Mouse (Mus musculus): Measurements from ENCODE around the gene Stau1. TPM values are rescaled to one million over a fixed set of nuclear protein-coding genes. Genes with fewer than 3 reads are reported as not detected.

Stau1 gene
- polyA plus RNA-seq (2015; fragmentation: Nextera tagmentation; extraction: Ambion mirVana): 50.9 and 57.6 TPM in 2 replicates

DNA sequence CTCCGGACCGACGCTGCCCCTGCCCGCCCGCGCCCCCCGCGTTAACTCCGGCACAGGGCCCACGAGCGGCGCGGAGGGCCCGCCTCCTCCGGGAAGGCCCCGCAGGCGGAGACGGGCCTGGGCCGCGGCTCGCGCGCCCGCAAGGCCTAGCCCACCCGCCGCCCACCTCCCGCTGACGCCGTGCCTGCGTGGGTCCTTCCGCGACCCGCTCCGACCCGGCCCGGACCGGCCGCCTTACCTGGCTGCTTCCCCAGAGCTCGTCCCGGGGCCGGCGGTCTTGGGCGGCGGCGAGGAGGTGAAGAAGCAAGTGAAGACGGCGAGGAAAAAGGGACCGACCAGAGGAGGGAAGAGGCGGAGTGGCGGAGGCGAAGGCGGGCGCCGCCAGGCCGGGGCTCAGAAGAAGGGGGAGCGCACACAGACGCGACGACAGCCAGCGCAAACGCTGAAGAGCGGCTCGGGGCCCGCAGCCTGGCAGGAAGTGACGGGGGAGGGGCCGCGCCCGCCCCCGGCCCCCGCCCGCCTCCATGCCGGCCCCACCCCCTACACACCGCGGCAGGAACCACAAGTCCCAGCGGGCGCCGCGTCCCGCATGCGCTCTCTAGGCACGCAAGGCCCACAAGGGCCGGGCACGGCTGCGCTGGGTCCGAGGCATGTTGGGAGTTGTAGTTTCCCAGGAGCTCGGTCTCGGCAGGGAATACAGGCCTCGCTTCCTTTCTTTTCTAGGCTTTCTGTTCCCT is at the start of gene Stau1:
Gene Stau1 (minus strand): TSS at position 504 of the 737 bp plus-strand sequence.
- WGBS: 0% methylated on average over 72 of the region's 88 CpGs
- ATAC-seq (replicated peaks; ENCODE audit: insufficient number of reproducible peaks, insufficient read depth, low FRiP score, low read depth): peak; percentile 100

DNA sequence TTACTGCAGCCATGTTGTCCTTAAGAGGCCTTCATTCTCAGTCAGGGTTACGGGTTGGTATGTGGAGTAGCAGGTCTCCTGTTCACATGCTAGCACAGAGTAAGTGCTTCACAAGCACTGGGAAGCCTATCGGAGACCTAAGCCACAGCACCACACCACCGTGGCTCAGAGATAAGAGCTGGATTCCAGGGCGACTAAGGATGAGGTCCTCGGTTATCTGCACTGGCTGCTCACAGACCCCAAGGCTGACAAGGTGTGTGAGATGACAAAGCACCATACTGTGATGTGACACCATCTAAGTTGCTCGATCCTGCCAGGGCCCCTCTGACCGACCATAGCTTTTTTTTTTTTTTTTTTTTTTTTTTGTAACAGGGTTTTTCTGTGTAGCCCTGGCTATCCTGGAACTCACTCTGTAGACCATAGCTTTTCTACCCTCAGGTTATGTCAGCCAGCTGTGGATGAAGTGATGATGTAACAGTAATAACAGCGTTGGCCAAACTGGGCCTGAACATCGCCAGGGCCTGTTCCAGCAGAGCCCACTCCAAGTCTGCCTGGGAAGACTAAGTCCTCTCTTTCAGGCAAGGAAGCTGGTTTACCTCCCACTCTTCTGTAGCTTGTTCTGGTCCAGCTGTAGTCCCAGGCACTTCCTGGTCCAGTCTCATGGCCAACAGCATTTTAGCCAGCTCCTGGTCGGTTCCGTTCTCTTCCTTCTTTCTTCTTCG is 47.5 kb upstream of the Stau1 start:
- no peak; the same call in 1 of the 2 replicates for ATAC-seq (replicated peaks; ENCODE audit: insufficient number of reproducible peaks, insufficient read depth, low FRiP score, low read depth)
- Histone ChIP-seq H3K9me3 (replicated peaks) (no peaks in the 10 kb centered on the region), H3K27ac (no peak overlapping the region), H3K4me1 (replicated peaks) (peaks cover 9% of the 10 kb centered on the region), H3K4me2 (no peak overlapping the region), H3K27me3 (no peaks in the 10 kb centered on the region), H3K9ac (no peak overlapping the region), H3K36me3 (peaks cover 95% of the 10 kb centered on the region), H3K4me3 (no peak overlapping the region)
- 67% methylated on average over 12 of the region's 12 CpGs for WGBS

More for the DNA sequence above, at the start of gene Stau1:
- Histone ChIP-seq H3K36me3 (no peaks in the 10 kb centered on the region), H3K4me1 (replicated peaks) (peaks cover 37% of the 10 kb centered on the region), H3K9ac (peak within 1 kb of the TSS; percentile 99), H3K27me3 (no peaks in the 10 kb centered on the region), H3K9me3 (replicated peaks) (no peaks in the 10 kb centered on the region), H3K4me2 (peak within 1 kb of the TSS; percentile 82), H3K4me3 (peak within 1 kb of the TSS; percentile 98), H3K27ac (peak within 1 kb of the TSS; percentile 98)

- H3K36me3 ChIP-seq: peaks cover 96% of the 10 kb centered on the region
- 74% methylated on average over 8 of the region's 8 CpGs for WGBS
Measured at GRCm38 (mm10) chr2:167039386-167039785, 43.3 kb upstream of the Stau1 start.

GRCm38 (mm10) chr2:167038716-167039115 is 42.6 kb upstream of the Stau1 start:
- Histone ChIP-seq H3K27me3 (no peaks in the 10 kb centered on the region), H3K9me3 (replicated peaks) (no peaks in the 10 kb centered on the region), H3K4me3 (no peak overlapping the region), H3K9ac (no peak overlapping the region), H3K36me3 (peaks cover 96% of the 10 kb centered on the region), H3K27ac (no peak overlapping the region), H3K4me2 (no peak overlapping the region), H3K4me1 (replicated peaks) (peaks cover 4% of the 10 kb centered on the region; the same call in 1 of the 2 replicates)
- ATAC-seq (replicated peaks; ENCODE audit: insufficient number of reproducible peaks, insufficient read depth, low FRiP score, low read depth): no peak
- 91% methylated on average over 7 of the region's 7 CpGs for WGBS

More at GRCm38 (mm10) chr2:167039386-167039785, 43.3 kb upstream of the Stau1 start:
- H3K4me1 ChIP-seq (replicated peaks): peaks cover 4% of the 10 kb centered on the region; the same call in 1 of the 2 replicates
- ATAC-seq (replicated peaks; ENCODE audit: insufficient number of reproducible peaks, insufficient read depth, low FRiP score, low read depth): no peak
- H3K4me3 ChIP-seq: no peak overlapping the region
- no peaks in the 10 kb centered on the region for H3K27me3 ChIP-seq
- no peak overlapping the region for H3K27ac ChIP-seq
- no peaks in the 10 kb centered on the region for H3K9me3 ChIP-seq (replicated peaks)
- no peak overlapping the region for H3K4me2 ChIP-seq
- no peak overlapping the region for H3K9ac ChIP-seq

- Histone ChIP-seq H3K4me1 (replicated peaks) (peaks cover 2% of the 10 kb centered on the region; the same call in 1 of the 2 replicates), H3K27ac (no peak overlapping the region), H3K27me3 (no peaks in the 10 kb centered on the region), H3K4me3 (no peak overlapping the region), H3K36me3 (peaks cover 97% of the 10 kb centered on the region), H3K9me3 (replicated peaks) (no peaks in the 10 kb centered on the region), H3K4me2 (no peak overlapping the region), H3K9ac (no peak overlapping the region)
- WGBS: 87% methylated on average over 6 of the region's 6 CpGs
- no peak for ATAC-seq (replicated peaks; ENCODE audit: insufficient number of reproducible peaks, insufficient read depth, low FRiP score, low read depth)
Measured at GRCm38 (mm10) chr2:167038297-167038696, 42.2 kb upstream of the Stau1 start.

DNA sequence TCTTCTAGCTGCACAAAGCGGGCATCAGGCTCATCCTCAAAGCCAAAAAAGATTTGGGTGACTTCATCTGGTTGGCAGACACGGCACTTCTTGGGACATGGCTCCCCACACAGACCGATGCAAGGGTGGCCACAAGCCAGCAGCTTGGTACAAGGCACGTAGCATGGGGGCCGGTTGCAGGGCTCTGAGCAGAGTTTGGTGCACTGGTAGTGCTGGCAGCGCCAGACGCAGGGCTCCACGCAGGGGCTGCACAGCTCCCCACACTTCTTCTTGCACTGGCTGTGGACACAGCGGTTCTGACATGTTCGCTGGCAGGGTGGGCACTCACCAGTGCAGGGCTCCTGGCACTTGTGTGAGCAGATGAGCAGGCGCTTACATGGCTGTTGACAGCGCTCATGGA is 41.6 kb upstream of the Stau1 start:
- H3K4me2 ChIP-seq: no peak overlapping the region
- H3K9ac ChIP-seq: no peak overlapping the region
- H3K36me3 ChIP-seq: peaks cover 93% of the 10 kb centered on the region
- WGBS: 90% methylated on average over 12 of the region's 12 CpGs
- no peaks in the 10 kb centered on the region for H3K9me3 ChIP-seq (replicated peaks)
- no peaks in the 10 kb centered on the region for H3K27me3 ChIP-seq
- no peak overlapping the region for H3K4me3 ChIP-seq
- H3K4me1 ChIP-seq (replicated peaks): no peaks in the 10 kb centered on the region
- H3K27ac ChIP-seq: no peak overlapping the region
- no peak for ATAC-seq (replicated peaks; ENCODE audit: insufficient number of reproducible peaks, insufficient read depth, low FRiP score, low read depth)

DNA sequence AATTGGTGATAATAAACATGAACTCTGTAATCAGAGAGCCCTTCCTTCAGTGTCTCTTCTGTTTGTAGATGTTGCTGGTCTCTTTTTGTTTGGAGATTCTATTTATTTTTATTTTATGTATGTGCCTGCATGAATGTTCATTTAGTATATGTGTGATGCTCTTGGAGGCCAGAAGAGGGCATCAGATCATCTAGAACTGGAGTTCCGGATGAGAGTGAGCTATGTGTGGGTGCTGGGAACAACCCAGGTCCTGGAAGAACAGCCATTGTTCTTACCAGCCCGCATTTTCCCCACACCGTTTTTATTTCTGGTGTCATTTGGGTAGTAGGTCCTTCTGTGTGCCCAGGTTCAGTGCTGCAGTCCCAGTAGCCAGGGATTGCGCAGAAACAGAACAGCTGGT is 34.4 kb upstream of the Stau1 start:
- H3K27ac ChIP-seq: no peak overlapping the region
- H3K27me3 ChIP-seq: no peaks in the 10 kb centered on the region
- H3K9ac ChIP-seq: no peak overlapping the region
- H3K4me3 ChIP-seq: no peak overlapping the region
- no peak overlapping the region for H3K4me2 ChIP-seq
- 92% methylated on average over 4 of the region's 4 CpGs for WGBS
- ATAC-seq (replicated peaks; ENCODE audit: insufficient number of reproducible peaks, insufficient read depth, low FRiP score, low read depth): no peak
- no peaks in the 10 kb centered on the region for H3K4me1 ChIP-seq (replicated peaks)
- no peaks in the 10 kb centered on the region for H3K9me3 ChIP-seq (replicated peaks)
- peaks cover 89% of the 10 kb centered on the region for H3K36me3 ChIP-seq

DNA sequence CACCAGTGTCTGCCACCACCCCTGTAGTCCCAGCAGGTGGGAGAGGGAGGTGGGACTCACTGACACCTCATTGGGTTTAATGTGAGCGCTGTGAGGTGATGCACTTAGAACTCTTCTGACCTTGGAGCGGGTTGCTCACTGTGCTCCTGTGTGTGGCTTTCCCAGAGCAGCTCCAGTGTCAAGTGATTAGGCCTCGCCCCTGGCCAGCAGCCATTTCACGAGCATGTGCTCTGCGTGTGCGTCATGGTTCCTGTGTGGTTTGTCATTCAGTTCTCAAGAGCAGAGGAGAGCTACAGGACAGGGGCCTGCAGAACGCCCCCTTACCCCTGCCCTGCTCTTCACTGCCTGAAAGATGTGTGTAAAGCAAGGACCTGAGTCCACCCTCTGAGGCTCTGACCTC is 32.5 kb upstream of the Stau1 start:
- Histone ChIP-seq H3K27me3 (no peaks in the 10 kb centered on the region), H3K36me3 (peaks cover 85% of the 10 kb centered on the region), H3K9ac (no peak overlapping the region), H3K4me3 (no peak overlapping the region), H3K27ac (no peak overlapping the region), H3K4me1 (replicated peaks) (no peaks in the 10 kb centered on the region), H3K9me3 (replicated peaks) (no peaks in the 10 kb centered on the region), H3K4me2 (no peak overlapping the region)
- 90% methylated on average over 7 of the region's 7 CpGs for WGBS
- ATAC-seq (replicated peaks; ENCODE audit: insufficient number of reproducible peaks, insufficient read depth, low FRiP score, low read depth): no peak

DNA sequence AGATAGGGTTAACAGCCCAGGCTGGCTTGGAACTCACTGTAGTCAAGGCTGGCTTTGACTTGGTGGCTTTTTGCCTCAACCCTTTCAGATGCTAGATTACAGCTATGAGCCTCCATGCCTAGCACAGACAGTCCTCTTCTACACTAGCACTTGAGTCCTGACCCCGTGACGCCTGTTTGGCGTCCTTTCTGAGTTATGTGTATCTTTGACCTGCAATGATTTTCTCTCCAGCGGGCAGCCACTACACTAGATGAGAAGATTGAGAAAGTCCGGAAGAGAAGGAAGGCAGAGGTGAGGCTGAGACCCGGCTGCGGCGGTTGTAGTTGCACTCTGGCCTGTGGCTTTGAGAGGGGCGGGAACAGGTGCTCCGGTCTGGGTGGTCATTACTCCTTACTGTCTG is 23.3 kb upstream of the Stau1 start:
- Histone ChIP-seq H3K36me3 (peaks cover 51% of the 10 kb centered on the region), H3K27ac (no peak overlapping the region), H3K27me3 (no peaks in the 10 kb centered on the region), H3K4me1 (replicated peaks) (peaks cover 15% of the 10 kb centered on the region), H3K9ac (no peak overlapping the region), H3K4me2 (no peak overlapping the region), H3K4me3 (no peak overlapping the region), H3K9me3 (replicated peaks) (no peaks in the 10 kb centered on the region)
- ATAC-seq (replicated peaks; ENCODE audit: insufficient number of reproducible peaks, insufficient read depth, low FRiP score, low read depth): no peak
- 95% methylated on average over 10 of the region's 10 CpGs for WGBS

- H3K9ac ChIP-seq: peak overlapping the region; percentile 77
- peak overlapping the region; percentile 87 for H3K4me2 ChIP-seq
- no peaks in the 10 kb centered on the region for H3K27me3 ChIP-seq
- 0% methylated on average over 21 of the region's 21 CpGs for WGBS
- peaks cover 23% of the 10 kb centered on the region for H3K36me3 ChIP-seq
- ATAC-seq (replicated peaks; ENCODE audit: insufficient number of reproducible peaks, insufficient read depth, low FRiP score, low read depth): peak; percentile 63
- H3K27ac ChIP-seq: peak overlapping the region; percentile 76; the same call in 1 of the 2 replicates
- peak overlapping the region; percentile 83 for H3K4me3 ChIP-seq
- no peaks in the 10 kb centered on the region for H3K9me3 ChIP-seq (replicated peaks)
- peaks cover 15% of the 10 kb centered on the region for H3K4me1 ChIP-seq (replicated peaks)
Measured at GRCm38 (mm10) chr2:167015382-167015718, 19.3 kb upstream of the Stau1 start.

GRCm38 (mm10) chr2:167014702-167015381 is 18.7 kb upstream of the Stau1 start, which contains the start of gene Ddx27:
Gene Ddx27 (plus strand): TSS chr2:167015193.
- 2% methylated on average over 37 of the region's 37 CpGs for WGBS
- peak; percentile 82 for ATAC-seq (replicated peaks; ENCODE audit: insufficient number of reproducible peaks, insufficient read depth, low FRiP score, low read depth)
- Histone ChIP-seq H3K4me3 (peak within 1 kb of the TSS; percentile 83), H3K4me1 (replicated peaks) (peaks cover 15% of the 10 kb centered on the region), H3K36me3 (peaks cover 18% of the 10 kb centered on the region), H3K27ac (peak within 1 kb of the TSS; percentile 76), H3K9me3 (replicated peaks) (no peaks in the 10 kb centered on the region), H3K9ac (peak within 1 kb of the TSS; percentile 77), H3K4me2 (peak within 1 kb of the TSS; percentile 87), H3K27me3 (no peaks in the 10 kb centered on the region)
